Mouse (Mus musculus) heart, postnatal 0 days (tissue): ENCODE measurements around the gene Galntl6.

Experiments used
- CTCF ChIP-seq: IDR thresholded peaks from 2 replicates; pipeline ENCODE4 v1.5.1; 2016; ENCODE audit warnings: antibody characterized with exemption, control low read depth, low read depth
- EP300 ChIP-seq: IDR thresholded peaks from 2 replicates; pipeline ENCODE4 v1.6.1; 2016; ENCODE audit warnings: antibody characterized with exemption, low read depth

DNA sequence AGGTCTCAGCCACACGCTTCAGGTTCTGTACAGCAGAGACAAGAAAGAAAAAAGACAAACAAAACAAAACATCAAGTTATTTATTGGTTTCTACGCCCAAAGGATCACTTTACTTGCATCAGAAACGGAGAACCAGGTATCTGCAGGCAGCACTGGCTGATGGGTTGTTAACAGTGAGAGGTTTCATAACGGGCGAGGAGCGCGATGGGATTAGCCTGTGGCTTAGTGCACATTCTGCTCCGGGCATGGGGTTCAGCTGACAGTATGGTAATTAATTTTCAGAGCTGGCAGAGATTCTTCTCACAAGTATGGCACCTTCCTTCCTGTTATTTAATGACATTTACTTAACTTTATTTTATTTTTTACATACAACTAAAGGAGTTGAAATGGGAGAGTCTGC lies 1075.1 kb downstream of the Galntl6 start:
- TF ChIP-seq CTCF (no peak), EP300 (no peak)
